Mouse (Mus musculus): ENCODE measurements around the gene Olfr851.

Gene Olfr851

DNA sequence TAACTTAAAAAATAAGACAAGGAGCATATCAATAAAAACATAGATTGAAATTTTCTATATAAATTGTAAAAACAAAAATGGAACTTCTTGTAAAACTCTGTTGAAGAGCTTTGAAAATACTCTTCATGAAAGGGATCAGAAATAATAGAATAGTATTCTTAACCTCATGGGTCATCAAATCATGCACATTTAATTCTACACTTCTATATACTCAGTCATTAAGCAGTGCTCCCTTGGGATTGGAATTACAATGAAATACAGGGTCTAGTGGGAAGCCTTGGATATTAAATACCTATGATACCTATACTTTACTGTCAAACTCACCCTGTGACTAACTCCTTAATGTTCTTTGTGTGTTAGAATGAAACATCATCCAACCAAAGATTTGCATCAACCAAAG lies at the start of gene Olfr851:
TSS of gene Olfr851 (plus strand) at position 301 of the 400 bp plus-strand sequence.
- no peak for DNase-seq

DNA sequence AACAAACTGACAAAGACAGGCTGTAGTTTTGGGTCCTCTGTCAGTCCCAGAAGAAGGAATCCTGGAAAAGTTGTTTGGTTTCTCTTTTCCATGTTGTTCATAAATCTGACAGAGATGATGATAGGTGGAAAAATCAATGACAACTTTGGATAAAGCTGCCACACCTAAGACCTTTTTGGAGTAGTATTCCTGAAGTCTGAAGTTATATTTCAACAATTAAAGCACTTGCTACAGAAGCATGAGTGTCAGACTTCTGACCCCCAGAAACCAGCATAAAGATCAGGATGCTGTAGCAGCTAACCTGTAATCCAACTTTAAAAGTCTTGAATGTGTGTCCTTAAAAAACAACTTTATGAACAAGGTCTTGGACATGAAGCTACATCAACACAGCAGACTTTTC lies 14.9 kb upstream of the Olfr851 start, which contains the start of gene Olfr850:
TSS of gene Olfr850 (minus strand) at position 101 of the 400 bp plus-strand sequence.
- DNase-seq: no peak

DNA sequence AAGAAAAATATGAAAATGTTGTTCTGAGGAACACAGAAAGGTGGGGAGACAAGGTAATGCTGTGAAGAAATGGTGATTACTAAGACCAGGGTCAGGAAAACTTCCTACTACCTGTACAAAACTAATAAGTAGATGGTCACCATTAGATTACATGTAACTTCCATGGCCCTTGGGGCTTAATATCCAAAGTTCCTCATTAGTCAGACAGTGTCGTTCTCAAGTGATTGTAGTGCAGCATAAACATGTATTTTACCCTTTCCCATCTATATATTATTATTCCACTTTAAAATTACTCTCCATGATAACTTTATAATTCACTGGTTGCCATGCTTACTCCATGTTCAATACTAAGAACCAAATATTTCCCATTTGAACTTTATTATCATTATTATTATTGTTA lies 47.9 kb downstream of the Olfr851 start, which contains the start of gene Olfr853:
TSS of gene Olfr853 (minus strand) at position 101 of the 400 bp plus-strand sequence.
- DNase-seq: no peak

Measured in cerebellum, adult 11-12 months (tissue).